Mouse (Mus musculus) small intestine, adult 10 weeks (tissue): Measurements from ENCODE around the gene 9130409I23Rik. TPM values are rescaled to one million over a fixed set of nuclear protein-coding genes. Genes with fewer than 3 reads are reported as not detected.

Source experiments
- polyA plus RNA-seq: library from polyadenylated mRNA; stranded (reverse); fragments of 350-450 nt; fragmentation: Illumina TruSeq; extraction: RNeasy Lipid Tissue Mini Kit (QIAGEN cat#74804); gene quantifications from one replicate; pipeline ENCODE4 v1.2.3, GENCODE M21; 2014; ENCODE audit warnings: low replicate concordance

9130409I23Rik gene
- polyA plus RNA-seq = 3.5 TPM

DNA sequence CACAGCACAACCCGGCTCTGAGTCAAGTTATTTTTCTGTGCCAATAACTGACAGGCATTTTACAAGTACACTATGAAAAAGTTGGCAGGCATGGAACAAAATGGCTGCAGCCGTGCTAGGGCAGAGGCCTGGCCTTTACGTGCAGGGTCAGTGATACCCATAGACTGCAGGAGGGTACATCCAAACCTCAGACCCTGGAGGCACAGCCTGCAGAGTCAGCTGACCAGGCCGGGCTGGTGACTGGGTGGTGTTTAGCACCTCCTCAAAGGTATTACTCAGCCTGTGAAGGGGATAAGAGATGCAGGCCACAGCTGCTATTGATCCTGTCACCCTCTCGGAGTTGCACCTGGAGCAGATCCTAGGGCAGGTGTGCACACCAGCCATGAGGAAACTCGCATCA is at the start of gene 9130409I23Rik:
TSS of gene 9130409I23Rik (plus strand) at position 301 of the 400 bp plus-strand sequence.

DNA sequence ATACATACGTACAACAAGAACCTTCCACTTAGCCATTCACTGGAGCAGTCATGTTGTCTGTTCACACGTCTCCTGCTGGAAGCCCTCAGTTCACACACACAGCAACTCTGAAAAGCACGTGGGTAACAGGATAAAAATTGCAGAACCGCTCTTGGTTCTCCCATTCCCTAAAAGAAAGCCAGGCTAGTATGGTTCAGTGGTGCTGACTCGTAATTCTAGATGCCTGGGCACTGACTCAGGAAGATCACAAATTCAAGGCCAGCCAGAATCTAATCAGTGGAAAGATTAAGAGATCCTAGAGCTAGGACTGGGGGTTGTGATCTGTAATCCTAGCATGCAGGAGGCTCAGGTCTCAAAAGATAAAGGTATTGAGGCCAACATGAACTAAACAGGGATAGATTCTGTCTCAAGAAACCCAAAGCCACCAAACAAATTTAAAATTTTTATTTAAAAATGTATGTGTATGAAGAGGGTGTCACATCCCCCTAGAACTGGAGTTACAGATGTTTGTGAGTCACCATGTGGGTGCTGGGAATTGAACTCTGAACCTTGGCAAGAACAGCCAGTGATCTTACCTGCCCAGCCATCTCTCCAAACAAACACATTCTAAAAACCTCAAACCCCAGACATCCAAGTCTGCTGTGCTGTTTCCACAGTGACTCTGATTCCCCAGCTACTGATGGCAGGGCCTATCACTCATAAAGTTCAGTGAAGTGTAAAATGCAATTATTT is 30.1 kb upstream of the 9130409I23Rik start, which contains the start of gene Ephx1:
TSS of gene Ephx1 (minus strand) at position 149 of the 732 bp plus-strand sequence.

Other genes with a start within 250 kb of the 9130409I23Rik start
- 1,891 TPM for gene H3f3a, start 237.3 kb upstream of the 9130409I23Rik start, polyA plus RNA-seq
- 17.6 TPM for gene Sde2, start 200.1 kb upstream of the 9130409I23Rik start, polyA plus RNA-seq
- not detected for gene Lefty2, start 158.1 kb upstream of the 9130409I23Rik start, polyA plus RNA-seq
- gene Pycr2, start 146.9 kb upstream of the 9130409I23Rik start, polyA plus RNA-seq = 0.63 TPM
- gene Lefty1, start 116.2 kb upstream of the 9130409I23Rik start, polyA plus RNA-seq = not detected
- gene Tmem63a, start 108.9 kb upstream of the 9130409I23Rik start, polyA plus RNA-seq = 1.8 TPM
- gene Ephx1, start 30.3 kb upstream of the 9130409I23Rik start, polyA plus RNA-seq = 45.4 TPM
- 22.7 TPM for gene Nvl, start 93.0 kb downstream of the 9130409I23Rik start, polyA plus RNA-seq
- 496 TPM for gene Cnih4, start 93.5 kb downstream of the 9130409I23Rik start, polyA plus RNA-seq
- gene Wdr26, start 160.8 kb downstream of the 9130409I23Rik start, polyA plus RNA-seq = 101 TPM